Mouse (Mus musculus) embryonic facial prominence, embryonic 11.5 days (tissue): ENCODE measurements around the gene Paqr4. TPM values are rescaled to one million over a fixed set of nuclear protein-coding genes. Genes with fewer than 3 reads are reported as not detected.
A peak's percentile ranks its signal among the peaks of the same experiment; 100 is the strongest.
"Not testable (repeated sequence)": the region's sequence is repeated elsewhere in the genome, so short reads cannot be mapped to it uniquely, and the experiment has no call there.

Experiments
- ATAC-seq: fragments of 200-750 bp; cut with Nextera tagmentation; replicated peaks from 2 replicates; pipeline ENCODE4 v1.8.0; 2017; ENCODE audit warnings: low read depth; ENCODE audit not compliant: insufficient number of reproducible peaks, low FRiP score, low TSS enrichment
- DNase-seq: peaks from one replicate; pipeline ENCODE4 v3.0.0-alpha.2; 2015; ENCODE audit warnings: low spot score
- H3K27ac ChIP-seq: fragments of 300-500 bp; sonication (generic); replicated peaks from 2 replicates; pipeline ENCODE4 v1.5.1; 2014; ENCODE audit warnings: mild to moderate bottlenecking, low read depth, low read length, control low read depth
- H3K27me3 ChIP-seq: fragments of 300-500 bp; sonication (generic); 2 replicates; pipeline ENCODE4 v1.6.1; 2014; ENCODE audit warnings: mild to moderate bottlenecking, low read length, moderate library complexity, mixed read lengths; ENCODE audit not compliant: control insufficient read depth, insufficient read depth
- H3K36me3 ChIP-seq: fragments of 300-500 bp; sonication (generic); replicated peaks from 2 replicates; pipeline ENCODE4 v1.6.1; 2014; ENCODE audit warnings: low read depth, mild to moderate bottlenecking, low read length, moderate library complexity, mixed read lengths; ENCODE audit not compliant: control insufficient read depth, insufficient read depth
- H3K4me1 ChIP-seq: fragments of 300-500 bp; sonication (generic); 2 replicates; pipeline ENCODE4 v1.6.1; 2014; ENCODE audit warnings: low read length, mixed read lengths; ENCODE audit not compliant: control insufficient read depth, insufficient read depth
- H3K4me2 ChIP-seq: fragments of 300-500 bp; sonication (generic); 2 replicates; pipeline ENCODE4 v1.6.1; 2014; ENCODE audit warnings: low read depth, mild to moderate bottlenecking, control low read depth, low read length, moderate library complexity
- H3K4me3 ChIP-seq: fragments of 300-500 bp; sonication (generic); 2 replicates; pipeline ENCODE4 v1.5.1; 2014; ENCODE audit warnings: low read depth, low read length, control low read depth
- H3K9ac ChIP-seq: fragments of 300-500 bp; sonication (generic); replicated peaks from 2 replicates; pipeline ENCODE4 v1.6.1; 2014; ENCODE audit warnings: mild to moderate bottlenecking, control low read depth, low read length
- H3K9me3 ChIP-seq: fragments of 300-500 bp; sonication (generic); replicated peaks from 2 replicates; pipeline ENCODE4 v1.6.1; 2016; ENCODE audit warnings: mild to moderate bottlenecking, low read length, inconsistent platforms, mixed read lengths; ENCODE audit not compliant: control insufficient read depth
- WGBS: fragments of 180-500 bp; shearing (Covaris S2); extraction: QIAGEN DNeasy Blood & Tissue Kit; methylation state at CpG from one replicate; pipeline ENCODE4 v1.1.7; 2014; 5-methylcytosine and 5-hydroxymethylcytosine counted together
- polyA plus RNA-seq: library from polyadenylated mRNA; unstranded; fragments of >200 nt; fragmentation: Nextera tagmentation; extraction: Ambion mirVana; gene quantifications from 2 replicates; pipeline ENCODE4 v1.2.1, GENCODE M21; 2014

Gene Paqr4
- polyA plus RNA-seq, 1 experiment from 2014 or later = 11.8 TPM

DNA sequence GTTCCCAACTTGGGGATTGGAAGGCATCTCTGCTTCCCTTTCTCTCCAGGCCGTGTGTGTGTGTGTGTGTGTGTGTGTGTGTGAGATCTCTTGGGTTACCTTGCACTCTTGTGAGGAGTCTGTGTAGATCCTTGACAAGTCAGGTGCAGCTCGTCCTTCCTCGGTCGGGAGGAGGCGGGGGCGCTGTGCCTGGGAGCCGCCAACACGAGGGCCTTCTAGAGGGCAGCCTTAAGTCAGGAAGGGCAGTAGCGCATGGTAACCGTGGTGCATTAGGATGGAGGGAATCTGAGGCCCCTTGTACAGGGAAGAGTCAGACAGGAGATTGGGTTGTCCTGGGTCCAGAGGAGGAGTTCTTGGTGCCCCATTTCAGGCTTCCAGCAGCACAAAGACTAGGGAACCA lies 35.5 kb upstream of the Paqr4 start:
- no peak overlapping the region for H3K4me3 ChIP-seq
- H3K4me1 ChIP-seq = no peaks in the 10 kb centered on the region
- no peak overlapping the region for H3K4me2 ChIP-seq
- ATAC-seq (no peak), DNase-seq (no peak)
- WGBS = 80% methylated on average over 10 of the region's 10 CpGs
- H3K27ac ChIP-seq = no peak overlapping the region
- no peaks in the 10 kb centered on the region for H3K9me3 ChIP-seq
- H3K27me3 ChIP-seq = no peaks in the 10 kb centered on the region
- H3K9ac ChIP-seq = no peak overlapping the region
- H3K36me3 ChIP-seq = no peaks in the 10 kb centered on the region

DNA sequence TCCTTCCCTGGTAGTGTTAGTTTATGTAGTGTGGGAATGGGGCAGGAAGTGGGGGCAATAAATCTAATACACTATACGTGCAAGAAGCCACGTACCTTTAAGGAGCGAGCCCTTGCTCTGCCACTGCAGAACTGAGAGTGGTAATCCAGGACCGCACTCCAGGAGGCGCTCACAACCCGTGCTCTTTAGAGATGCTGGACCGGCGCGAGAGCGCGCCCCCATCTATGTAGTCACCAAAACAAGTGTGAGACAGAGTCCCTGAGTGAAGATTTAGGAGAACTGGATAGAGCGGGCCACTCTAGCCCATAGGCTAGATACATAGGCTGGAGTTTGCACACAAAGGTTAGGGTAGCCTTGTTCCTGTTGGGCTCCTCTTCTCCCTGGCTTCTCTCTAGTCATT lies 33.4 kb upstream of the Paqr4 start:
- H3K36me3 ChIP-seq = no peaks in the 10 kb centered on the region
- no peak overlapping the region for H3K27ac ChIP-seq
- H3K4me2 ChIP-seq = no peak overlapping the region
- DNase-seq (peak; percentile 88), ATAC-seq (no peak)
- no peak overlapping the region for H3K4me3 ChIP-seq
- no peaks in the 10 kb centered on the region for H3K9me3 ChIP-seq
- H3K4me1 ChIP-seq = no peaks in the 10 kb centered on the region
- 6% methylated on average over 12 of the region's 12 CpGs for WGBS
- H3K27me3 ChIP-seq = no peaks in the 10 kb centered on the region
- H3K9ac ChIP-seq = no peak overlapping the region

DNA sequence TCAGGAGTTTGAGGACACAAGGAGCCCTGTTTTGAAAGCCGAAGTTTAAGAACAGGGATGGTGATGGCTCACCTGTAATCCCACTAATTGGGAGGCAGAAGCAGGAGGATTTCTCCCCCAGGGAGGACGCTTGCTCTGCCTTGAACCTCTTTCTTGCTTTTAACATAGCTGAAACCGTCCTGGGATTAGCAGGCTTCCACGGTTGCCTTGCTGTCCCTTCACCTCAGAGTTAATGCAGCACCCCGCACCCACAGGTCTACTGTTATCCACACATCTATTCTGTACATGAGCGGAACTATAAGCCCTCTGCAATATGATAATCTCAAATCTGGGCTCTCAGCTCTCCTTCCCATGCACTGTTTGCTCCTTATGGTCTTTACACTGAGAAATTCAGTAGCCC lies 33.0 kb upstream of the Paqr4 start:
- WGBS = 76% methylated on average over 6 of the region's 6 CpGs

DNA sequence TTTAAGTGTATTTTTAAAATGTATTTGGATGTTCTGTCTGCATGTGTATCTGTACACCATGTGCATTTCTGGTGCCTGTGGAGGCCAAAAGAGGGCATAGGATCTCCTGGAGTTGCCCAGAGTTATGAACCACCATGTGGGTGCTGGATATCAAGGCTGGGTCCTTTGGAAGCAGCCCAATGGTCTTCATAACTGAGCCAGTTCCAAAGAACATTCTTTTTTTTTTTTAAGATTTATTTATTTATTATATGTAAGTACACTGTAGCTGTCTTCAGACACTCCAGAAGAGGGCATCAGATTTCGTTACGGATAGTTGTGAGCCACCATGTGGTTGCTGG lies 31.5 kb upstream of the Paqr4 start:
- not testable (repeated sequence) for H3K4me1 ChIP-seq, H3K4me2 ChIP-seq, H3K27me3 ChIP-seq, DNase-seq, H3K9ac ChIP-seq, ATAC-seq, H3K27ac ChIP-seq, H3K4me3 ChIP-seq, H3K36me3 ChIP-seq, H3K9me3 ChIP-seq
- 83% methylated on average over 2 of the region's 2 CpGs for whole genome bisulfite sequencing

More for the DNA sequence above, 33.0 kb upstream of the Paqr4 start:
- Histone ChIP-seq H3K36me3 (no peaks in the 10 kb centered on the region), H3K4me1 (no peaks in the 10 kb centered on the region), H3K27me3 (no peaks in the 10 kb centered on the region), H3K4me3 (no peak overlapping the region), H3K9me3 (no peaks in the 10 kb centered on the region), H3K27ac (no peak overlapping the region), H3K9ac (no peak overlapping the region), H3K4me2 (no peak overlapping the region)
- DNase-seq (no peak), ATAC-seq (no peak)

DNA sequence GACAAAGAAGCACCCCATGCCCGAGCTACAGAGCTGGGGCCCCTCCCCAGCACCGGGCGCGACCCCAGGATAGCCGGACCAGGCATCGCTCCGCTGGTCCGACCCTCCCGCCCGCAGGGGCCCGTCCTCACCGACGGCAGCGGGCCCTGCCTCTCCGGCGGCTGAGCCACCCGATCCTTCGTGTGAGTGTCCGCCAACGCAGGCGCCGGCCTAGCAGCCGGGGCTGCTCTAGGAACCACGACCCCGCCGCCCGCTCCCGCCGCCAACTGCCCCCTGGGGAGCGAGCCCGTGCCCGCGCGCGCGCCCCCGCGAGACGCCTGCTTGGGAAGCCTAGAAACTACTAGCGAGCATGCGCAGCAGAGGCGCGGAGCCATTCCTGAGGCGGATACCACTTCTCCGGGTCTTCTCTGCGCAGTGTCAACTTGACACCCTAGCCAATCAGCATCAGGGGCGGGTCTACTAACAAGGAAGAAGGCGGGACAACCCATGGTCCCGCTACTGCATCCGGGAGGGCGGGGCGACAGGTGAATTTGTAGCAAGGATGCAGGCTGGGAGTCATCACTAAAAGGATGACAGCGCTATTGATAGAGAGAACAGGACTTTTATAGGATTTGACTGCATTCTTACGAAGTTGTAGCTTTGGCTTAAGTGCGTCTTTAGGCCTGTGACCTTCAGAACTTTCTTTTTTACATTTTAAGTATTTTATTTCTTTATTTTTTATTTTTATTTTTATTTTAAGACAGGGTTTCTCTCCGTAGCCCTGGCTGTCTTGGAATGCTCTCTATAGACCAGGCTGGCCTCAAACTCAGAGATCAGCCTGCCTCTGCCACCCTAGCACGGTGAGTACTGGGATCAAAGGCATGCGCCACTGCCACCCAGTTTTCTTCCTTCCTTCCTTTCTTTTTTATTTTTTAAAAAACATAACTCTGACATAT lies 30.9 kb upstream of the Paqr4 start, which contains the start of gene Flywch1:
TSS of gene Flywch1 (minus strand) at position 319 of the 935 bp plus-strand sequence.
- peak within 1 kb of the TSS; percentile 57 for H3K4me2 ChIP-seq
- H3K4me3 ChIP-seq = peak within 1 kb of the TSS; percentile 76
- H3K9me3 ChIP-seq = no peaks in the 10 kb centered on the region
- peak within 1 kb of the TSS; percentile 53; the same call in 1 of the 2 replicates for H3K27ac ChIP-seq
- H3K36me3 ChIP-seq = no peaks in the 10 kb centered on the region
- WGBS = 3% methylated on average over 58 of the region's 58 CpGs
- peak within 1 kb of the TSS; percentile 94 for H3K9ac ChIP-seq
- DNase-seq (peak; percentile 99), ATAC-seq (peak; percentile 98)
- no peaks in the 10 kb centered on the region for H3K4me1 ChIP-seq
- no peaks in the 10 kb centered on the region for H3K27me3 ChIP-seq

DNA sequence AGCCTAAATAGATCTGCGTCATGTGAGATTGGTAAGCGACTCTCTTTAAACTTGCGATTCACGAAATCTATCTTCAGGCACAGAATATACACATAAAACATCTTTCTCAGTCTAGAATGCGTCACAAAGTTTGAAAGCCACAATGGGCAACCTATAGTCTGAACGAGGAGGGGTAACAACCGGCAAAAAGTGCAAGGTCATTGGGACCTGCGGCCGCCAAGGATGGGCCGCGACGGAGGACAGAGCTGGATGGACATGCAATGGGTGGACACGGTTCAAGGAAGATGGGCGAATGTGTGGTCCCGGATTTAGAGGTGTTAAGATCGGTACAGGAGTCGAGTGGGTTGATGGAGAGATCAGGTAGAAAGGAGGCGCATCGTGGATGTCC lies 30.2 kb upstream of the Paqr4 start:
- 1% methylated on average over 19 of the region's 19 CpGs for WGBS
- Histone ChIP-seq H3K9me3 (no peaks in the 10 kb centered on the region), H3K9ac (peak overlapping the region; percentile 94), H3K27me3 (no peaks in the 10 kb centered on the region), H3K27ac (peak overlapping the region; percentile 53; the same call in 1 of the 2 replicates), H3K36me3 (no peaks in the 10 kb centered on the region), H3K4me3 (peak overlapping the region; percentile 76), H3K4me1 (no peaks in the 10 kb centered on the region), H3K4me2 (peak overlapping the region; percentile 57)
- ATAC-seq (no peak; the same call in 1 of the 2 replicates), DNase-seq (peak; percentile 35)

DNA sequence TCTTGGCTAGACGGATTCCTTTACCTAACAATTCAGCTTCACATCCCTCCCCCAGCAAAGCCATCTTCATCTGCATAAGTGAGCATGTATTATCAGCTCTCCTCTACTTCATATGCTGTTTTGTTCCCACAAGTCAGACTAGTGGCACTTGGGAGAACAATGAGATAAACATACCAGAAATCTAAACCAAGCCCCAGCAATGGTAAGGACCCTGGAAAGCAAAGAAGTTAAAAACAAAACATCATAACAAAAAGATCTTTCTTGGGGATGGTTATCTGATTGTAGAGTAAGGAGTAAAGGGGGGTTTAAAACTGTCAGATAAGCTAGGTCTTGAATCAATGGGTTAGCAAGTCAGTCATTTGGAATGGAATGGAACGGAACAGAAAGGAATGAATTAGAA lies 29.8 kb upstream of the Paqr4 start:
- DNase-seq (no peak), ATAC-seq (no peak)
- Histone ChIP-seq H3K4me1 (no peaks in the 10 kb centered on the region), H3K27ac (no peak overlapping the region), H3K4me3 (peak overlapping the region; percentile 76), H3K9me3 (no peaks in the 10 kb centered on the region), H3K27me3 (no peaks in the 10 kb centered on the region), H3K9ac (peak overlapping the region; percentile 94), H3K4me2 (peak overlapping the region; percentile 57), H3K36me3 (no peaks in the 10 kb centered on the region)
- 19% methylated on average over 2 of the region's 2 CpGs for WGBS

DNA sequence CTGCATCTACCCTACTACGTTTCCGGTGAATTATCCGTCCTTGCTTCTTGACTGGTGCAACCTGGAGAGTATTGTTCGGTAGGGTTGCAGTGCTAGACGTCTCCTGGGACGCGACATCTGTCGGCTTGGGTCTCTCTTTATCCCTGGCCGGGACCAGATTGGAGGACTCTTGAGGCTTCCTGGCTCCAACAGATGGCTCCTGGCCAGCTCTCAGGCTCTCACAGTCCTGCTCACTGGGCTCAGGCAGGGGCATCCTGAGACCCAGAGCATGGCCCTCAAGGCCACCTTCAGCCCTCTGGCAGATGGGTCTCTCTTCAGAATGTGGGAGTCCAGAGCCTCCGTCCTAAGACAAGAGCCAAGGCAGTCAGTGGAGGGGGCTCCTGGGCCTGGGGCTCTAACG lies 22.3 kb upstream of the Paqr4 start:
- DNase-seq (no peak), ATAC-seq (no peak)
- Histone ChIP-seq H3K4me3 (no peak overlapping the region), H3K27me3 (no peaks in the 10 kb centered on the region), H3K9ac (no peak overlapping the region), H3K4me2 (no peak overlapping the region), H3K4me1 (no peaks in the 10 kb centered on the region), H3K27ac (no peak overlapping the region), H3K36me3 (peaks cover 14% of the 10 kb centered on the region), H3K9me3 (no peaks in the 10 kb centered on the region)
- WGBS = 92% methylated on average over 11 of the region's 11 CpGs
